Mouse (Mus musculus) embryo, embryonic 10 days (tissue): Measurements from ENCODE around the gene Gtf2h5.

Source experiments
- DNase-seq: peaks from one replicate; pipeline ENCODE4 v3.0.0-alpha.2; 2015; ENCODE audit warnings: low spot score

Gtf2h5 gene

DNA sequence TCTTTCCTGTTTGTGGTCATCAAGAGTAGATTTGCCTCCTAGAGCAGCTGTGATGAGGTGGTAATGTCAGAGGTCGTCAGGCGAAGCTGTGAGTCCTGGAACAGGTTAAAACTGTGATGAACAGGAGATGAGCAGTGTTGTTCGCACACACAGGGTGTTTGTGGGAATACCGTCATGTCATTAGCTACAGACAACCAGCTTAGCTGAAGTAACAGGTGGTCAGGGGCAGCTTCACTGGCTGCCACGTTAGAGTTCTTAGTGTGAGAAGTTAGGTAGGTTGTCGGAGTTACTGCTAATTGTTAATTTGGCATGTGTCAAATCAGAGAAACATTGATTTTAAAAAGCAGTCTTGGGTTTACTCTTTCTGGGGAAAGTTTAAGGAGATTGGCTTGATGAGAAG is 34.1 kb downstream of the Gtf2h5 start:
- no peak for DNase-seq

DNA sequence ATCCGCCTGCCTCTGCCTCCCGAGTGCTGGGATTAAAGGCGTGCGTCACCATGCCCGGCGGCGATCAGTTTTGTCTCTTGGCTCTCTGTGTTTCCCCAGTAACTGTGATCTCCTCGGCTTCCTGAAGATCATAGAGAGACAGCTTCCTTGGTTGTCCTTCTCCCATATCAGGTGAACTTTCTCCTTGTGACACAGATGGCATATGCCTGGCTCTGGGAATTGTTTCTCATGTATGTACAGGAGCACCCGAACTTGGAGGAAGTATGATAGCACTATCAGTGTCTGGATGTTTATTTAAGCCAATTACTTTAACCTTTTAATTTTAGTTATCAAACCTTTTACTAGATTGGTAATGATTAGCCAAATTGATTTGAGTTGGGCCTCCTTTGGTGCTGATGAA is 35.5 kb downstream of the Gtf2h5 start:
- DNase-seq, result no peak

DNA sequence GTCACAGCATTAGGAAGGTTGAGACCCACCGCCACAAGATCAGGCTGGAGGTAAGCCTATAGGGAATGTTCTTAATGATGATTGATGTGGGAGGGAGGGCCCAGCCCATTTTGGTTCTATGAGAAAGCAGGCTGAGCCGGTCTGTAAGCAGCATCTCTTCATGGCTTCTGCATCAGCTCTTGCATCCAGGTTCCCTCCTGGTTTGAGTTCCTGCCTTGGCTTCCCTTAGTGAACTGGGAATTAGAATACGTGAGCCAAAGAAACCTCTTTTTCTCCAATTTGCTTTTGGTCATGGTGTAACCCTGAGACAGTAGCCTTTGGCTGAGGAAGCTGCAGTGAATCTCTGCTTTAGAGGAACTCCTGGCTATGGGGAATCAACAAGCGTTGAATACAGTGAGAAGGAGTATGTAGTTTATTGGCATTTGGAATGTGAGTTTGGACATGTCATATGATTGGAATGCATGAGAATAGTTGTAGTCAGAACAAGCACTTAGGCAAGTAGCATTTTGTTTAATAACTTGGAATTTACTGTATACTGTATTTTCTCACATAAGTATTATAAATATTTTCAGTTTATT is 37.7 kb downstream of the Gtf2h5 start:
- DNase-seq, result no peak

DNA sequence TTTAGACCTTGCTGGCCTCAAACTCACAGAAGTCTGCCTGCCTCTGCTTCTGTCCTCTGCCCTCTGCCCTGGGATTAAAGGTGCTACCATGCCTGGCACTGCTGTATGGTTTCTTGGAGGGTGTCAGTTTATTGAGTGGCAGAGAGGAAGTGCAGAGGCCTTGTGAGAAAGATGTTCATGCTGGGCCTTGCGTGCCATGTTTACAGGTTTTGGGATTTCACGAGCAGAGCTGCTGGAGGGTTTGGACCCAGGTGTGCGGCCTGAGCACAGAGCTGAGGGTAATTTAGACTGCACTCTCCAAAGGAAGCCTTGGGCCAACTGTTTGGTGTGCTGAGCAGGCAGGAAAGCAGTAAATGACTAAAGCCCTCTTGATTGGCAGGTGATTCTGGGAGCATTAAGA is 38.3 kb downstream of the Gtf2h5 start:
- no peak for DNase-seq

DNA sequence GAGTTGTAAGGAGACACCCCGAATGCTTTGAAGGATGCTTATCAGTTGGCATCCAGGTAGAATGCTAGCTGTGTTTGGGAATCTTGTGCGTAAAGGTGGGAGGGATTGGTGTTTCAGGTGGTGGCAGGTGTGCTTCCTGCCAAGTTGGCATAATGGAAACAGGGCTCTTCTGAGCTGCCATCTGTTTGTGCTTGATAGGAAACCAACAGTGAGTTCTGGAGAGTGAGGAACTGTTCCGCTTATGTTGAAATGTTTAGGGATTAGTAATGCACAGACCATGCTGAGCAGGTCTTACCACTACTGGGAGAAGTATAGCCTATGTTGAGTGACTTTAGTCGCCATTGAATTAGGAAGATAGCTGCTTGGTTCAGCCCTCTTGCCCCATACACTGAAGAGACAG is 39.3 kb downstream of the Gtf2h5 start:
- no peak for DNase-seq

DNA sequence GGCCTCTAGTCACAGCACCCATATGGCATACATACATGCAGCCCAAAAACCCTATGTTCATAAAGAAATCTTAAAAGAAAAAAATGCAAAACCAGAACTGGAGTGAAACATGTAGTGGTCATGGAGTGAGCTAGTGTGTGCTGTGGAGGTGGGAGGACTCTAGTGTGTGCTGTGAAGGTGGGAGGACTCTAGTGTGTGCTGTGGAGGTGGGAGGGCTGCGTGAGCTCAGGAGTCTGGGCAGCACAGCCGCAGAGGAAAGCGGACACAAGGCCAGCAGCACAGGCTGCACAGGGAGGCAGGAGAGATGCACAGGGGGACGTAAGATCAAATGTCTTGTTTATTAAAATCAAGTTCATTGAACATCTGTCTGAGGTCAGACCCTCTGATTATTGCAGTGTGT is 44.2 kb downstream of the Gtf2h5 start:
- no peak for DNase-seq

DNA sequence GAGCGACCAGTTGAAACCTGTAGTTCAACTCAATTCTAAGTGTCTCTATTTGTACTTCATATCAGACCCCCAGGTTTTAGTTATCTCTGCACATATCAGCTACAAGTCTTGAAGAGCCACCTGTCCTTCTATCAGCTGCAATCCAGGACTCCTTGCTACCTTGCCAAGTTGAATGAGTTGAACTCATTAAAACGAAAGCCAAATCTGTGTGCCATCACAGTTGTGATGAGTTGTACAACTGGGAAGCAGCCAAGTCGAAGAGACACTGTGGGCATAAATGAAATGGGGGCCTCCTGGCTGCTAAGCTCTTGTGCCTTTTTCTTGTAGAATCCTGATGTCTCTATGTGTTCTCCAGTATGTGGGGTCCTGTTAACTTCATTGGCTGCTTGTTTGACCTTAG is 45.9 kb downstream of the Gtf2h5 start:
- DNase-seq, result no peak

DNA sequence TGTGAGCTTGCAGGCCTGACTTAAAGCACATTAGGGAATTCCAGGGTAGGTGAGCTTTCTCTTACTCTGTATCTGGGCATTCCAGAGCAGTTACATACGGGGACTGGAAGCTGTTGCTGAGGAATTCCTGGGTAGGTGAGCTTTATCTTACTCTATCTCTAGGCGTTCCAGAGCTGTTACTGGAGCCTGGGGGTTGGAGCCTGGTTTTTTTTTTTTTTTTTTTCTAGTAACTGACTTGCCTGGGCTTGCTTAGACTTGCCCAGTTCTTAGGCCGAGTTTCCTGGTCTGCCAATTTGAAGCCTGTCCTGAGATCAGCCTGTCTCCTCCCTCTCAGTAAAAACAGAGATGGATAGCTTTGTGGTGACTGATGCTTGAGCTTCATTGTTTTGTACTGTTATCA is 48.5 kb downstream of the Gtf2h5 start:
- DNase-seq, result no peak

DNA sequence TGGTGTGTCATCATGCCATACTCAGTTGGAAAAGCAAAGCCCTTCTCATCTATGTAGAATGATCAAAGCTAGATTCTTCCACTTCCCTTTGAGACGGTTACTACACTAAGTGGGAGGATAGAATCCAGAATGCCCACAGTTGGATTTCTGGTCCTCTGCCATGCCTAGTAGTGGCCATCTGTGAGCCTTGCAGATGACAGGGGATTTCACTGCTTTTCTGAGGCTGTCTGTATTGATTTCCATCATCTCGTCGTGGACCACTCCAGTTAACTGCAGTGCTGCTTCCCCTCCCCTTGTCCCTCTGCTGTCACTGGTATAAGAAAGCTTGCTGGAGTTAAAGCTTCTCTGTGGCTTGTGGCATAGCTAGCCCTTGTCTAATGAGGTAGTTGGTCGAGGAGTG is 49.8 kb downstream of the Gtf2h5 start:
- no peak for DNase-seq

DNA sequence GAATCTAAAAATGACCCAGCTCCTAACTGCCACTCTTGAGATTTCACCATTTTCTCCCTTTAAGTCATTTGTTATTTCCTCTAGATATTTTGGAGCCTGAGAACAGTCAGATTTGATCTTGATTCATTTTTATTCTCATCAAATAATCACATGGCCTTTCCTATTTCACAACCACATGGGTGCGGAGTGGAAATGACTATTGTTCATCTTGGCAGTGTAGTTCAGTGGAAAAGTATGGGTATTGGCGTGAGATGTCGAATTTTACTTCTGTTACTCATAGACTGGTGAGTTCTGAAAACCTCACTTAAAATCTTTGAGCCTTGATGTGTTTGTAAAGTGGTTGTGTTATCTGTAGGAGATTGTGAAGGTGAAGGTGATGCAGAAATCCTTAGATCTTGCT is 51.5 kb downstream of the Gtf2h5 start:
- DNase-seq, result no peak
